ENCODE assay signal across 30 mouse cellular contexts in the genomic region with DNA sequence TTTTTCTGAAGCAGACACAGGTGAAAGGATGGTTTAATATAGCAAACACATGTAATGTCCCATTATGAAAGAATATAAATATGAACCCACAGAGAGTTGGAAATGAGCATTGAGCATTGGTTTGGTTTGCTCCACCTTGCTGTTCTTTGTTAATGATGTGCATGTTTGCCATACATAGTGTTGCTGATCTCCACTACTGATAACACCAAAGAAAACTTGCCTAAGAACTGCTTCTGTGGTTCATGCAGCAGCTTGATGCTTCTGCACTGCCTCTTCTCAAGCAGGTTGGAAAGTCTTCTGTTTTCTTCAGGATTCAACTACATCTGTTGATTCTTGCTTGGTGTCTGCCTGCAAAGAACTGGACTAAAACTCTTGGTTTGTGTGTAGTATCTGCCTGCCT.
"Had no signal": no experiment of that assay in that cellular context is flagged by ENCODE, and none has a peak within 500 bp of the region (broad histone marks: within the 10 kb centered on the region; RNA-seq: fewer than 3 reads in every experiment).

No protein-coding gene starts in this region.

- H3K27ac ChIP-seq: heart, embryonic 13.5 days; heart, embryonic 15.5 days; hindbrain, embryonic 10.5 days; hindbrain, embryonic 12.5 days; hindbrain, embryonic 13.5 days; hindbrain, embryonic 14.5 days; hindbrain, embryonic 15.5 days; hindbrain, postnatal 0 days; intestine, embryonic 15.5 days; kidney, embryonic 15.5 days; kidney, postnatal 0 days; layer of hippocampus, adult 2 months; left cerebral cortex, adult 2 months had no signal

- H3K27me3 ChIP-seq: heart, embryonic 12.5 days; heart, embryonic 13.5 days; heart, embryonic 15.5 days; hindbrain, embryonic 12.5 days; hindbrain, embryonic 13.5 days; hindbrain, embryonic 15.5 days; intestine, embryonic 15.5 days; kidney, embryonic 15.5 days had no signal

- H3K4me3 ChIP-seq: heart, embryonic 12.5 days; heart, embryonic 13.5 days; heart, embryonic 15.5 days; hindbrain, embryonic 10.5 days; hindbrain, embryonic 12.5 days; hindbrain, embryonic 13.5 days; hindbrain, embryonic 15.5 days; intestine, embryonic 15.5 days; kidney, embryonic 15.5 days; layer of hippocampus, adult 2 months; left cerebral cortex, adult 2 months had no signal

- H3K36me3 ChIP-seq: heart, embryonic 12.5 days; heart, embryonic 13.5 days; heart, embryonic 15.5 days; hindbrain, embryonic 10.5 days; hindbrain, embryonic 12.5 days; hindbrain, embryonic 13.5 days; hindbrain, embryonic 15.5 days; intestine, embryonic 15.5 days; kidney, embryonic 15.5 days had no signal

- H3K9me3 ChIP-seq: heart, embryonic 12.5 days; heart, embryonic 15.5 days; hindbrain, embryonic 10.5 days; hindbrain, embryonic 12.5 days; hindbrain, embryonic 13.5 days; hindbrain, embryonic 15.5 days; intestine, embryonic 15.5 days; kidney, embryonic 15.5 days had no signal

- H3K4me1 ChIP-seq: heart, embryonic 12.5 days; heart, embryonic 13.5 days; heart, embryonic 15.5 days; hindbrain, embryonic 10.5 days; hindbrain, embryonic 12.5 days; hindbrain, embryonic 13.5 days; hindbrain, embryonic 15.5 days; intestine, embryonic 15.5 days; kidney, embryonic 15.5 days had no signal

- H3K9ac ChIP-seq: heart, embryonic 12.5 days; heart, embryonic 13.5 days; heart, embryonic 15.5 days; hindbrain, embryonic 12.5 days; hindbrain, embryonic 13.5 days; hindbrain, embryonic 14.5 days; hindbrain, embryonic 15.5 days; intestine, embryonic 15.5 days; kidney, embryonic 15.5 days had no signal

- DNase-seq: heart, postnatal 10 days; heart, postnatal 14 days; heart, postnatal 36 days; heart, postnatal 4 days; kidney, adult 11 months; kidney, adult 18-20 months; kidney, adult 2 months; kidney, adult 8-10 months; kidney, adult 9 months; kidney, postnatal 10 days; kidney, postnatal 14 days; kidney, postnatal 25 days; kidney, postnatal 36 days; kidney, postnatal 4 days; layer of hippocampus, adult 9-11 months; layer of hippocampus, postnatal 36 days had no signal
